Mouse (Mus musculus): Measurements from ENCODE around the gene Oxsr1.
"Not testable (repeated sequence)": the region's sequence is repeated elsewhere in the genome, so short reads cannot be mapped to it uniquely, and the experiment has no call there.

Oxsr1 gene

DNA sequence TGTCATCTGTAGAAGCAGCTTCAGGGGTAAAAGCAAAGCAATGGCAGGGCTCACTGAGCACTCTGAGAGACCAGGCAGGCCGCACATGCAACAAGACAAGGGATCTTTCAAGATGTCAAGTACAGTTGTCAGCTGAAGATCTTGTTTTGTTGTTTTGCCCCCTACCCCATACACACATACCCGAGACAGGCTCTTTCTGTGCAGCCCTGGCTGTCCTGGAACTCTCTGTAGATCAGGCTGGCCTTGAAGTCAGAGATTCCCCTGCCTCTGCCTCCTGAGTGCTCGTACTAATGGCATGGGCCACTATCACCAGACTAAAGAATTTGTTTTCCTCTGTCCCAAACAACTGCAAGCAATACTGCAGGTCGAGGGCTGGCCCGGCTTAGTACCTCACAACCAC, 44.2 kb downstream of the Oxsr1 start:
- DNase-seq (ENCODE audit: extremely low spot score, low read depth, low spot score), result no peak

DNA sequence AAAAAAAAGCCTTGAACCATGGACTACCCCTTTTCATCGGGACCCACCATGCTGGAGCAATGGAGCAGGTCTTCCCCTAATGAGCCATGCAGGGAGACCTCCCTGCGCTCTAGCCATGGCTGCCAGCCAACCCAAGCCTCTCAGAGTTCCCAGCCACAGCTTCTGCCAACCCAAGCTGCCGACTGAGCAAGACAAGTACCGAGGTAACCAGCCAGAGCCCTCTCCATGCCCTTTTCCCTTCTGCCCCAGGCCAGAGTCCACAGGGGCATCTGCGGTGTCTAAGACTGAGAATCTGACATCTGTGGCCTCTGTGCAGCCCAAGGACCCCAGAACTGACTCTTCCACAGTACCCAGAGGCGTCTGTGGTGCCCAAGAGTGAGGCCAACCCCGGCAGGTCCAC, 45.9 kb downstream of the Oxsr1 start:
- no peak for DNase-seq (ENCODE audit: extremely low spot score, low read depth, low spot score)

DNA sequence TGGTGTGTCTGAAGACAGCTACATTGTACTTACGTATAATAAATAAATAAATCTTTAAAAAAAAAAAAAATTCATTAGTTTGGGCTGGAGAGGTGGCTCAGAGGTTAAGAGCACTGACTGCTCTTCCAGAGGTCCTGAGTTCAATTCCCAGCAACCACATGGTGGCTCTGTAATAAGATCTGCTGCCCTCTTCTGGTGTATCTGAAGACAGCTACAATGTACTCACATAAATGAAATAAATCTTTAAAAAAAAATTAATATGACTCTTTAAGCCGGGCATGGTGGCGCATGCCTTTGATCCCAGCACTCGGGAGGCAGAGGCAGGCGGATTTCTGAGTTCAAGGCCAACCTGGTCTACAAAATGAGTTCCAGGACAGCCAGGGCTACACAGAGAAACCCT, 47.4 kb downstream of the Oxsr1 start:
- not testable (repeated sequence) for DNase-seq (ENCODE audit: extremely low spot score, low read depth, low spot score)

DNA sequence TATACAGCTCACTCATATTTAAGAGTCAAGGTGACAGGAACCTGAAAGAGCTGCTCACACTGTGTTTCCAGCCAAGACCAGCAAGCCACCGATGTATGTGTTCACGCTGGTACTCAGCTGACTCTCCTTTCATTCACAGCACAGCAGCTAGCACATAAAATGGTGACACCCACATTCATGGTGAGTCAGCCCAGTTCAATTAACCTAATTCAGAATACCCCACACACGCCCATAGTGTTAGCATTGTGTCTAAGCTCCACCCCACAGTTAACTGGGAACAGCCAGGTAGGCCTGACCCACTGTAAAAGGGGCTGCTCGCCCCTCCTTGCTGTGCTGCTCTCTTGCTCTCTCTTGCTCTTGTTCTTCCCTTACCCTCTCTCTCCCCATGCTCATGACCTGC, 50.7 kb downstream of the Oxsr1 start:
- no peak for DNase-seq (ENCODE audit: extremely low spot score, low read depth, low spot score)

DNA sequence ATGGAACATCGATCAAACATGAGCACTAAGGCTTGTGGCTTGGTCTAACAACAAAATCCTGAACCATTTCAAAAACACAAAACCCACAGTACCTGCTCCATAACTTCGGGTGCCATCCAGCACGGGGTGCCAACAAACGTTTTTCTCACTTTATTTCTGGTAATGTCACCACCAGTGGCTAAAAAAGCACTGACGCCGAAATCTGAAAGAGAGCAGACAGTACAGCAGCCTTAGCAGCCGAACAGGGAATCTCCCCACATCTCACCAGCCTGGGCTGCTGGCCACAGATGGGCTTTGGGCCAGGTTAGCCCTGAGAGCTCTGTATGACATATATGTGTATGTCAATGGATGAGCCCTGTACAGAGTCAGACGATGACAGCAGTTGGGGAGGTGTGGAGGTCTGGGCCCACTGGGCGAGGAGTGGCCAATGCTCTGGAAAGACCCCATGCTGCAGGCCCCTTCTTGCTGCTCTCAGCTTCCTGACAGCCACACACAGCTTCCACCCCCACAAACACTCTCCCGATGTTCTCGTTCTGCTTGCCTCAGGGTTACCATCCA, 53.6 kb downstream of the Oxsr1 start:
- no peak for DNase-seq (ENCODE audit: extremely low spot score, low read depth, low spot score)

DNA sequence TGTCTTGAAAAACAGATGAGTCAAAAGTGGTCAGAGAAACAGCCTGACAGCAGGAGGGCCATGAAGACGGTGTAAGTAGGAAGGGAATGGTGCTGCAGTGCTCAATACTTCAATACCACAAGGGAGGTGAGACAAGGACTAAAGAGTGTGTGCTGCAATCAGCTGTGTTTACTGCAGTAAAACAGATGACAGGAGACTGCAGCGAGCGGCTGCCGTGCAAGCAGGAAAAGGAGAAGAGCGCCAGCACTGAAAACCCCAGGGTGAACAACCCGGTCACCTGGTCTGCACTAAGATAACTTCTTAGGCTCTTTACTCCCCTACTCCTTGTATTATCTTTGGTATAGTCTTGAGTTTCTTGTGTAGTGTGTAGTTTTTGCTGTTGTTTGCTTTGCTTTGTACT, 54.1 kb downstream of the Oxsr1 start:
- DNase-seq (ENCODE audit: extremely low spot score, low read depth, low spot score), result no peak

DNA sequence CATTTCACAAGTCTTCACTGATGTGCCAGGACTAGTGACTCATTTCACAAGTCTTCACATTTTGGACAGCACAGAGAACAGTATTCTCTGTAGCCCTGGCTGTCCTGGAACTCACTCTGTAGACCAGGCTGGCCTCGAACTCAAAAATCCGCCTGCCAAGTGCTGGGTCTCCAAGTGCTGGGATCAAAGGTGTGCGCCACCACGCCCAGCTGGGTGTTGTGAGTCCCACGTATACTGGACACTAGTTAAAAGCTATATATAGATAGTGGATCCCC, 56.2 kb downstream of the Oxsr1 start:
- not testable (repeated sequence) for DNase-seq (ENCODE audit: extremely low spot score, low read depth, low spot score)

DNA sequence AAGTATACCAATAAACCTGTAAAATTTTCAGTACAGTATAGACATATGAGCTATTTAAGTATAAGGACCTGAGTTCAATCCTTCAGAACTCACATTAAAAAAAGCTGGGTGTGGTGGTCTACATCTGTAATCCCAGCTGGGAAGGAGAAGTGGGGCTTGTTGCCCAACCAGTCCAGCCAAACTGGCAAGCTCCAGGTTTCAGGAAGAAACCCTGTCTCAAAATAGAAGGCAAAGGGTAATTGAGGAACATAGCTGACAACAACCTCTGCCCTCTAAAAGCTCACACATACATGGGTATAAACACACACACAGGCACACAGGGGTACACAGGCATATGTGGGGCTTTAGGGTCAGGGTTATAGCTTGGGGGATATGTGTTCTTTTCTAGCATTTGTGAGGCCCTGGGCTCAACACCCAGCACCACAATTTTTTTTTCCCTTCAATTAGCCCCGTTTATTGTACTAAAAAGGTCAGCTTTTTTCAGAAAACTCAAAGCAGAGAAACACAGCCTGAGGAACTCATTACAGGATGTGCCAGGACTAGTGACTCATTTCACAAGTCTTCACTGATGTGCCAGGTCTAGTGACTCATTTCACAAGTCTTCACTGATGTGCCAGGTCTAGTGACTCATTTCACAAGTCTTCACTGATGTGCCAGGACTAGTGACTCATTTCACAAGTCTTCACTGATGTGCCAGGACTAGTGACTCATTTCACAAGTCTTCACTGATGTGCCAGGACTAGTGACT, 56.7 kb downstream of the Oxsr1 start:
- not testable (repeated sequence) for DNase-seq (ENCODE audit: extremely low spot score, low read depth, low spot score)

DNA sequence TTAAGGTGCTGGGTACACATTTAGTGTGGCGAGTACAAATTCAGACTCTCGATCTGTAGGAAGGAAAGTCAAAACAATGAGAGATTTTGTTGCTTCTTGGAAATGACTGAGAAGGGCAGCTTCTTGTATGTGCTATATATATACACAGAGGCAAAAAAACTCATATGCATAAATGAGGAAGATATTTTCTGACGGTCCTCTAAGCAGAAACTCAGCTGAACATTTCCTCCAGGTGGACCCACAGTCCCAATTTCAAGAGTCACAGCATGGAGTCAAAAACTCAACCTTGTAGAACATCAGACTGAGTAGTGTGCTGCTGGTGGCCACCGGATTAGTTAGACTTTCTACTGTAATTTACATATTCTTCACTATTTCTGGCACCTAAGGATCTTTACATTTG, 59.2 kb downstream of the Oxsr1 start:
- DNase-seq (ENCODE audit: extremely low spot score, low read depth, low spot score), result no peak

DNA sequence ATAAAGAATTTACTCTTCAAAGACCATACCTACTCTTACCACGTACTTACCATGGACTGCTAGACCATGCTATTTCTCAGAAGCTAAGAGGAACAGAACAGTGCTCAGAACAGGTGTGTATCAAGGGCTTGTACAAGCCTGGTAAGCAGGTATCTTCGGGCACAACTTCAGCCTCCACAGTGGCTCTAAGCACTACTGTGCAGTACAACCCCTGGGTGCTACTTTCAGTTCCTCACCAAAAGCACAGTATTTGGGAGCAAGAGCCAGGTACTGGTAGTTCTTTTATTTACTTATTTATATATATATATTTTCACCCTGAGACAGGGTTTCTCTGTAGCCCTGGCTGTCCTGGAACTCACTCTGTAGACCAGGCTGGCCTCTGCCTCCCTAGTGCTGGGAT, 61.4 kb downstream of the Oxsr1 start:
- no peak for DNase-seq (ENCODE audit: extremely low spot score, low read depth, low spot score)

DNA sequence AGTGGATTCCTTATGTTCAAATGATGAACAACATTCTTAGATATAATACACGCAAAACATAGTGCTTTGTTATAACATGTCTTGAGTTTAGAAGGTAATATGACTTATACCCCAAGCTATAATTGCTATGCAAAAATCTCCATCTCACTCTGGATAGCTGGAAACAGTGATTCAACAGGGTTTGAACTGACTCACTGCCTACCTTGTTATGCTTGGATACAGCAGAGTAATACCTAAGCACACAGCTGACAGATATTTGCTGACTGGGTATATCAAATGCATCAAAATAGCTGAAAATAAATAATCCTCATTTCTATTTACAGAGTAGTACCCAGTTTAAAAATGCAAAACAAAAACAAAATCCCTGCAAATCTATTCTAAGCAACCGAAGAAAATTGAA, 63.4 kb downstream of the Oxsr1 start:
- no peak for DNase-seq (ENCODE audit: extremely low spot score, low read depth, low spot score)

DNA sequence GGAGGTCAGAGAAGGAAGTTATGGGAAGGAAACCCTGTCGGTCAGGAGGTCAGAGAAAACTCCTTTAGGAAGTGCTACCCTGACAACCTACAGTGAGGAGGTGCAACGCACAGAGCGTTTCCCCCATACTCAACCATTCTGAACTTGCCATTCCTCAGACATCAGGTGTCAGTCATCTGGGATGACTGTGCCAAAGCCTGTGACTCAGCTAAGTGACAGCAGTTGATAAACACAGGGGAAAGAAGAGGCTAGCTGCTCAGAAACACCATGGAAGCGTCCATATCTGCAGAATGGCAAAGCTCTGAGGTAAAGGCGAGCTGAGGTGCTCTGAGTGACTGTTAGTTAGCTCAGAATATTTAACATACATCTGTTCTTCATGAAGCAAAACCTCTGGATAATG, 64.1 kb downstream of the Oxsr1 start:
- DNase-seq (ENCODE audit: extremely low spot score, low read depth, low spot score), result no peak

DNA sequence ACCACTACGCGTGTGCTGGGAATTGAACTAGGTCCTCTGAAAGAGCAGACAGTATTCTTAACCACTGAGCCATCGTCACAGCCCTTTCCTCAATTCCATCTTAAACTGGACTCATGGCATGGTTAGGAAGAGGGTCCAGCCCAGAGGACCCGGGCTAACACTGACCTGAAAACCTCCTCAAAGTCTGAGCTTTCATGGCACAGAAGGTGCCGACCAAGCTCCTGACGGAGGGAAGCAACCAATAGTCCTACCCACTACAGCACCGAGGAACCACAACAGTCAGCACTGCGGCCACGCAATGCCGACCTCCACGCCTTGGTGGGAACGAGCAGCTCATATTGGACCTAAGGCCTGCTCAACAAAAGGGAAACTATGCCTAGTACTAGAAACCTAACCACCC, 66.1 kb downstream of the Oxsr1 start:
- DNase-seq (ENCODE audit: extremely low spot score, low read depth, low spot score), result no peak

DNA sequence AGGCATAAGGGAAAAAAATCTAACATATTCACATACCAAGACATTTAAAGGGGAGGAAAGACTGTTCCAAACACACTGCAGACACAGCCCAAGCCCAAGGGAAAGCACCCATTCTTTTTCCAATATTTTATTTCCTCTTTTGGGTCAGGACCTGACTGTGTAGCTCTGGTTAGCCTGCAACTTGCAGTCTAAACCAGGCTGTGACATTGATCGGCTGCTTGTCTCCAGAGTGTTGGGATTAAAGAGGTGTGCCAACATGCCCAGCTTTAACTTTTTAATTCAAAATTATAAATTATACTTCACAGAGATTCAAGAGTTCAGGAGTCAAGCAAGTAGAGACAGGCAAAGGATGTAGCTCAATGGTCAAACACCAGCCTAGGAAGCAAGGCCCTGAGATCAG, 67.1 kb downstream of the Oxsr1 start:
- no peak for DNase-seq (ENCODE audit: extremely low spot score, low read depth, low spot score)

DNA sequence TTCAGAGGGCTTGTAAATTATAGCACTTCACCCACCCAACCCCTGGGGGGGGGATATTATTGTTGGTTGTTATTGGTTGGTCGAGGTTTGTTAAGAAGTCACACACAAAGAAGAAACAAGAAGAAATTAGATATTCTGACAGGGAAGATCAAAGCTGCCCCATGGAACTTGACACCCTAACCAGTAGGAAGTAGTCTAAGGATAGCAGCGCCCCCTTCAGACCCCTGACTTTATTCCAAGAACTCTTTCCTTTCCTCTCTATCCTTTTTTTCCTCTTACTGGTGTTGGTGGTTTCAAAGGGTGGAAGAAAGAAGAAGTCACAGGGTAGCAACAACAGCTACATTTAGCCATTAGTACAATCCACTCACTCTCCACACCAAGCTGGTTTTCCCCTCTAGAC, 68.0 kb downstream of the Oxsr1 start:
- DNase-seq (ENCODE audit: extremely low spot score, low read depth, low spot score), result no peak

DNA sequence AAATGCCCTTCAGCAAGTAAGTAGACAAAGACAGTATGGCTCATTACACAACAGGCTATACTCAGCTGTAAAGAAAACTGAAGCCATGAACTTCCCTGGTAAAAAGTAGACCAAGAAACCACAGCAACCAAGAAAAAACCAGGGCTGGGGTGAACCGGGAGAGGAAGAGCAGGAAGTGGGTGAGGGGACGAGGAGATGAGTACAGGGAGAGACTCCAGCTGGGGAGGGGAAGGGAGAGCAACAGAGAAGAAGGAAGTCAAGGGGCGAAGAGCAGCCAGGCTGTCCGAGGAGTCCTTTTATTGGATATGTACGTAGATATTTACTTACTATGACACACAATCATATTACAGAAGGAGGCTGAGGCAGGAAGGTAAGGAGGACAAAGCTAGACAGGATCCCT, 74.2 kb downstream of the Oxsr1 start:
- DNase-seq (ENCODE audit: extremely low spot score, low read depth, low spot score), result no peak

DNA sequence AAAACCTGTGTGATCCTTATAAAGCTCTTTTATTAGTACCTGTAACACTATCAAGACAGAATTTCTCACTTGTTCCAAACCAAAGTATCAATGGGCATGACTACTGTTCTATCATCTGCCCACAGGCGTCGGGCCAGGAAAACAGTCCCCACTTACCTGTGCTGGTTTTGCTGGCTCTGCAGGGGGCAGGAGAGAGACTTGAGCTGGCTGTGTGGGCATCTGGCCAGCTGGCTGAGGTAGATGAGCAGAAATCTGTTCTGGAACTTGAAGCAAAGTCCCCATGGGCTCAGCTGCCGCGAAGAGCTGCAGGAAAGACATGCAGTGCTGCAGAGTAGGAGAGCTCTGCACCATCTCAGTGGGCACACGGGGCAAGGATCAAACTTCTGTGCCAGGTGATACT, 75.4 kb downstream of the Oxsr1 start:
- no peak for DNase-seq (ENCODE audit: extremely low spot score, low read depth, low spot score)

DNA sequence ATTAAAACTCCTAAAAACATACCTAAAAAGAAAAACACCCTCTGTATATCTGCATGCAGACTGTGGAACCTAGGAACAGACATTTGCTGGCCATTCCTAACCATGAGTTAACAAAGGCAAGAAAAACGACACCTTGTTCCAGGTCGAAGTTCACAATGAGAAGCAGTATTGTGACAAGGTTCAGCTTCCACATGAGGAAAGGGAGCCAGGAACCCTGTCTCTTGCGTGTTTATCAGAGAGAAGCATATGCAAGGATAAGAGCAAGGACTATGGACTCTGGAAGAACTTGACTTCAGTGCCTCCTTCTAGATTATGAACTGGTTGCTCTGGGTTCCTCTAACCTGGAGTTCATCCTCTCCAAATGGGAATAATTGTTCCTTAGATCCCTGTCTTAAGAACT, 78.2 kb downstream of the Oxsr1 start:
- DNase-seq (ENCODE audit: extremely low spot score, low read depth, low spot score), result no peak

DNA sequence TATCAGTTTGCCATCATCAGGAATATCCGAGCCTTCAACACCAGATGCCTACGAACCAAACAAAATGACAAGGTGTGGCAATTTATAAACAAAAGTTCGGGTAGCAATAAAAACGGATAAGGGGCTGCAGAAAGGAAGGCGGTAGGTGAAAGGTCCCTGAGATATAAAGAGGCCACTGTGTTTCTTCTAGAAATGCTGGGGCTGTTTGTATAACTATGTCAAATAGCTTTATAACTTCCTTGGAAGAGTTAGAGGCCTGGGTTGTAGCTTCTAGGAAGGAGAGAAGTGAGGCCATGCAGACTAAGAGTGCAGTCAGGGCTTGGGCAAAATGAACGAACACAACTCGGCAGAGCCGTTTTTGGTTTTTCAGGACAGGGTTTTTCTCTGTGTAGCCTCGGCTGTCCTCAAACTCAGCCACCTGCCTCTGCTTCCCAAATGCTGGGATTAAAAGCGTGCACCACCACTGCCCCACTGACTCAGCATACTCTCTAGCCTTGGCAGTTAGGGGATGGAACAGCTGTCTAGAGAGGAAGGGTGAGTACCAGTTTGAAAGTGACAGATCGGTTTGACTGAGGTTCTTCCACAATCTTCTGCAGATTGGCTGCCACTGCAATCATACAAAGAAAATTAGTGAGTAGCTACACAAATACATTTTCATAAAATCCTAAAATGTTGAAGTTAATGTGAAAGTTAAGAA, 80.9 kb downstream of the Oxsr1 start:
- no peak for DNase-seq (ENCODE audit: extremely low spot score, low read depth, low spot score)

DNA sequence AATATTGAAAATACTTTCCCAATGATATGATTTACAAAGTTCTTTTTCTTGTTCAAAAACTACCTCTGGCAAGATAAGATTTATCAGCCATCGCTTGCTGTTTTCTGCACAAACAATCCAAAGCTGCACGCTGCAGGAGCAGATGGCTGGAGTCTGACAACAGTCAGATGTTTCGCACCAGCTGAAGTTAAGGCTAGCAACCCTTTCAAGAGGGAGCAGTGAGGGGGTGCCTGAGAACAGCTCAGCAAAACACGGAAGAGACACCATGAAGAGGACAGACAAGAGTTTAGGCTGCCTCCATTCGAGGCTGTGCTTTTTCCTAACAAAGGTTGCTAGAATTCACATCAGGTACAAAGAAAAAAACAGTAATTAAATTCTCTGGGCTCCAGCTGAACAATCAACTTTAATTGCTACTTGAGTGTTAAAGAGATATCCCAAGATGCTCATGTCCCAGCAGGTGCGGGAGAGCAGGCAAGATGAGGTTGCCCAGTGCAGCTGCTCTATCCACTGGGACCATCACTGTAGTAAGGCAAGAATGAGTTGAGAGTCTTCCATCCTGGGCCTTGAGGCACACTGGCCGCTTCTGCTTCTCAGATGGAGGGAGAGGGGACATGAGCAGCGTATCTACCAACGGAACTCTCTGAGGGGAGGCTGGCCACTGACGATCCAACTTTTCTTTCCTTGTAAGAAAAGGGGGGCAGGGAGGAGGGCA, 81.8 kb downstream of the Oxsr1 start:
- DNase-seq (ENCODE audit: extremely low spot score, low read depth, low spot score), result no peak

DNA sequence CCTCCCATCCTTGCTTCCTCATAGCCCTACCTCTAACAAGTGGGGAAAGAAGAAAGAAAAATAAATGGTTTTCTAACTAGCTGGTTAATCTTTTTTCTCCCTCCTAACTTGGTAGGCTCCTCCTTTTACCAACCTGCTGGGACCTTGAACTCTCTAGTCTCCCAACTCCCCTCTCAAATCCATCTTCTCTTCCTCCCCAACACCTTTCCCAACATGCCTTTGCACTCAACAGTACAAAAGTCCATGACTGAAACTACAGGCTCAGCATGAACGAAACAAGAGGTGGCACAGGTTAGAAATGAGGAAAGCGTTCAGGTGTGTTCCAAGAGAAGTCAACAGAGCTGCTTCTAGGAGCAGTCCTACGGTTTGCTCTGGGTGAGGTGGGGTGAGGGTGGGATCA, 83.0 kb downstream of the Oxsr1 start:
- DNase-seq (ENCODE audit: extremely low spot score, low read depth, low spot score), result no peak

DNA sequence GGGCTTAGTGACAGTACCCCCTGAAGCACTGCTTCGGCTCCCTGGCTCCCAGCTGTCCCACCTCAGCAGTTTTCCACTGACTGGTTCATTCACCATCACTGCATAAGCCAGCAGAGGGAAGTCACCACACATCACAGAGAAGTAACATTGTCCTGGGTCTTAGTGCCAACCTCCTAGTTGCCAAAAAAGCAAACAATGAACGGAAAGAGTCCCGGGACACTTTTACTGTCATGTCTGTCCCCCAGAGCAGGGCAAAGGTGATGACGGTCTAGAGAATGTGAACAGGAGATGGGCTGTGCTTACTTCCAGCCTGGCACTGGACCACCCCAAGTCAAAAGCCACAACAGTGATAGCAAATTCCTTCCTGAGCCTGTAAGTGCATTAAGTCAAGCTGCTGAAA, 83.4 kb downstream of the Oxsr1 start:
- no peak for DNase-seq (ENCODE audit: extremely low spot score, low read depth, low spot score)

All from hindlimb bud, embryonic 11.5 days (tissue).